Mouse (Mus musculus): ENCODE data around the gene Zfp382. TPM values are rescaled to one million over a fixed set of nuclear protein-coding genes. Genes with fewer than 3 reads are reported as not detected.

The Zfp382 gene
- total and polyA plus RNA-seq, 2 experiments from 2014 or later = 12.3 to 15.5 TPM

DNA sequence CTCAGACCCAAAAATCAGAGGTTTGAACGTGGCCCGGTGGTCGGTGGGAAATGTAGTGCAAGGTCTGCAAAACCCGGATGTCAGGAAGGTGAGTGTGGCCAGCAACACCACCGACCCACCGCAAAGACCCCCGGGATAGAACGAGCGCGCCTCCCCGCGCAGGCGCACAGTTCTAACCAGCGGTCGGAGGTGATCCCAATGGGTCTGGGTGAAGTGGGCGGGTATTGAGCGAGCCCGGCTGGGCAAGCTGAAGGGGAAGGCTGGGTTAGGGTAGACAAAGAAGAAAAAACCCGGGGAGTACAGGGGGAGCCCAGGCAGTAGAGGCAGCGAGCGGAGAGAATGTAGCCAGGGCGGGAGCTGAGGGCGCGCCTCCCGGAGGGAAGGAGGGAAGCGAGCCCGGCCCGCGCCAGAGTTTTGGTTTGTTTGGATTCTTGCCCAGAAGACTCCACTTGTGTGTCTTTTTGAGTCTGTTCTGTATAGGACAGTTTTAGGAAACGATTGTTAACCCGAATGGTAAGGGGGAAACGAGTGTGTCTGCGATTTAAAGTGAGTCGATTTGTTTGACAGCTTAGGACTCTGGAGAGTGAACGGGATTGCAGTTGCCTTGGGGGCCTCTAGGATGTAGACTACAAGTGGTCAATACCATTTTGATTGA, 21.9 kb downstream of the Zfp382 start:
- TF ChIP-seq CTCF (IDR thresholded peaks at IDR 0.05; ENCODE audit: low read depth) = 0 out of 2 replicates have a peak, but pooled peaks have one; percentile 14
- H3K9me3 ChIP-seq (ENCODE audit: low read length) = no peaks in the 10 kb centered on the region
- H3K27ac ChIP-seq (ENCODE audit: low read depth, low read length) = peak overlapping the region; percentile 70
- H3K4me2 ChIP-seq (ENCODE audit: low read depth) = peak overlapping the region; percentile 57
- ATAC-seq (peak; percentile 96), DNase-seq (peak; percentile 89)
- 3% methylated on average over 35 of the region's 35 CpGs for WGBS
- H3K4me3 ChIP-seq (ENCODE audit: low read depth, low read length) = peak overlapping the region; percentile 57
- H3K4me1 ChIP-seq (ENCODE audit: insufficient read depth) = no peaks in the 10 kb centered on the region; the same call in 1 of the 2 replicates
- H3K36me3 ChIP-seq (ENCODE audit: insufficient read depth) = peaks cover 2% of the 10 kb centered on the region; the same call in 1 of the 2 replicates
- no peaks in the 10 kb centered on the region for H3K27me3 ChIP-seq (ENCODE audit: insufficient read depth, low read length)
- peak overlapping the region; percentile 60 for H3K9ac ChIP-seq

- H3K27me3 ChIP-seq (ENCODE audit: insufficient read depth, low read length) = no peaks in the 10 kb centered on the region
- WGBS = 95% methylated on average over 5 of the region's 5 CpGs
- no peak for ATAC-seq
- no peak overlapping the region for H3K4me2 ChIP-seq (ENCODE audit: low read depth)
- H3K36me3 ChIP-seq (ENCODE audit: insufficient read depth) = no peaks in the 10 kb centered on the region; the same call in 1 of the 2 replicates
- no peaks in the 10 kb centered on the region; the same call in 1 of the 2 replicates for H3K4me1 ChIP-seq (ENCODE audit: insufficient read depth)
- H3K27ac ChIP-seq (ENCODE audit: low read depth, low read length) = no peak overlapping the region
- no peak overlapping the region for H3K4me3 ChIP-seq (ENCODE audit: low read depth, low read length)
- TF ChIP-seq CTCF (IDR thresholded peaks at IDR 0.05; ENCODE audit: low read depth) = no peak
- no peak overlapping the region for H3K9ac ChIP-seq
- DNase-seq = no peak
- H3K9me3 ChIP-seq (ENCODE audit: low read length) = peaks cover 23% of the 10 kb centered on the region
Measured at GRCm38 (mm10) chr7:30147011-30147410, 25.3 kb downstream of the Zfp382 start.

DNA sequence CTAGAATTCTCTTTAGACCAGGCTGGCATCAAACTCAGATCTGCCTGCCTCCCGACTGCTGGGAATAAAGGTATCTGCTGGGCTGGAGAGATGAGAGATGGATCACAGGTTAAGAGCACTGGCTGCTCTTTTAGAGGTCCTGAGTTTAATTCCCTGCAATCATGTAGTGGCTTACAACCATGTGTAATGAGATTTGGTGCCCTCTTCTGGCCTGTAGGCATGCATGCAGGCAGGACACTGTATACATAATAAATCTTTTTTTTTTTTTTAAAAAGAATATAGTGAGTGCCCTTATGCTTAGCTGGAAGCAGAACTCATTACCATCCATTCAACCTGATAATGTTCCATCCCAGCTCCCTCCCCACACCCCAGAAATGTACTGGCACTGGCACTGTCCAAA, 32.3 kb downstream of the Zfp382 start:
- Histone ChIP-seq H3K27ac (ENCODE audit: low read depth, low read length) (no peak overlapping the region), H3K27me3 (ENCODE audit: insufficient read depth, low read length) (no peaks in the 10 kb centered on the region), H3K9ac (no peak overlapping the region), H3K4me2 (ENCODE audit: low read depth) (no peak overlapping the region), H3K9me3 (ENCODE audit: low read length) (peaks cover 50% of the 10 kb centered on the region), H3K36me3 (ENCODE audit: insufficient read depth) (peaks cover 20% of the 10 kb centered on the region), H3K4me3 (ENCODE audit: low read depth, low read length) (no peak overlapping the region), H3K4me1 (ENCODE audit: insufficient read depth) (no peaks in the 10 kb centered on the region)
- no peak for DNase-seq
- no peak for ATAC-seq
- WGBS = 100% methylated on average over 1 of the region's 1 CpGs
- TF ChIP-seq CTCF (IDR thresholded peaks at IDR 0.05; ENCODE audit: low read depth) = no peak

DNA sequence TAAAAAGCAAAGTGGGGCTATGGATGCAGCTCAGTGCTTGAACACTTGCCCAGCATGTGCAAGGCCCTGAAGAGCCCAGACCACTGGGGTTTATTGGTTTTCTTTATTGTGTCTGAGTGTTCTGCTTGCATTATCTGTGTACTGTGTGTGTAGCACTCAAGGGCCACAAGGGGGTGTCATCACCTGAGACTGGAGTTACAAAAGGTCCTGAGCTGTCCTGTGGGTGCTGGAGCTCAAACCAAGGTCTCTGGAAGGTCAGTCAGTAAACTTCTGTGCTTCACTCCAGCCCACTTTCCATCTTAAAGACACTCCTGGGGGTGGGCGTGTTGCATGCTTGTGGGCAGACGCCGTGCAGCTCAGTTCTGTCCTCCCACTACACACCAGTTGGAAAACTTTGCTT, 33.8 kb downstream of the Zfp382 start:
- TF ChIP-seq CTCF (IDR thresholded peaks at IDR 0.05; ENCODE audit: low read depth) = no peak
- Histone ChIP-seq H3K9me3 (ENCODE audit: low read length) (peaks cover 37% of the 10 kb centered on the region), H3K36me3 (ENCODE audit: insufficient read depth) (peaks cover 32% of the 10 kb centered on the region)

GRCm38 (mm10) chr7:30163113-30163512, 41.4 kb downstream of the Zfp382 start:
- Histone ChIP-seq H3K9me3 (ENCODE audit: low read length) (peaks cover 23% of the 10 kb centered on the region), H3K9ac (no peak overlapping the region), H3K36me3 (ENCODE audit: insufficient read depth) (peaks cover 50% of the 10 kb centered on the region), H3K27me3 (ENCODE audit: insufficient read depth, low read length) (no peaks in the 10 kb centered on the region), H3K27ac (ENCODE audit: low read depth, low read length) (no peak overlapping the region), H3K4me3 (ENCODE audit: low read depth, low read length) (no peak overlapping the region), H3K4me2 (ENCODE audit: low read depth) (no peak overlapping the region), H3K4me1 (ENCODE audit: insufficient read depth) (no peaks in the 10 kb centered on the region)
- TF ChIP-seq CTCF (IDR thresholded peaks at IDR 0.05; ENCODE audit: low read depth) = no peak
- WGBS = 98% methylated on average over 5 of the region's 5 CpGs
- ATAC-seq (no peak), DNase-seq (no peak)

More for the DNA sequence above, 33.8 kb downstream of the Zfp382 start:
- no peak for ATAC-seq
- DNase-seq = no peak
- Histone ChIP-seq H3K27me3 (ENCODE audit: insufficient read depth, low read length) (no peaks in the 10 kb centered on the region), H3K4me1 (ENCODE audit: insufficient read depth) (no peaks in the 10 kb centered on the region), H3K27ac (ENCODE audit: low read depth, low read length) (no peak overlapping the region), H3K4me2 (ENCODE audit: low read depth) (no peak overlapping the region), H3K4me3 (ENCODE audit: low read depth, low read length) (no peak overlapping the region), H3K9ac (no peak overlapping the region)
- WGBS = 98% methylated on average over 3 of the region's 3 CpGs

DNA sequence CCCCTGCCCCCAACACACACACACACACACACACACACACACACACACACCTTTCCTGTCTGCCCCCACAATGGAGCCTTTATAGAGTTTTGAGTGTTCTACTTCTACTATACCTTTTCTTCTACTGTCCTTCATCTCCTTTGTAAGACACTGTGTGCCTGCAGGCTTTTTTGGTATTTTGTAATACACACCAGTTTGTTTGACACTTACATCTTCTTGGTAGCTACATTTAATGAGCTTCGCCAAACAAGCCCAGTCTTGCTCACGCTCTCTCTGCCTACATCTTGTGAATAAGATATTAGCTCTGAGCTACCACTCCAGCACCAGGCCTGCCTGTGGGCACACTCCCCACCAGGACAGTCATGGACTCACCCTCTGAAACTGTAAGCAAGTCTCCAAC, 43.0 kb downstream of the Zfp382 start:
- TF ChIP-seq CTCF (IDR thresholded peaks at IDR 0.05; ENCODE audit: low read depth) = no peak
- peaks cover 21% of the 10 kb centered on the region for H3K9me3 ChIP-seq (ENCODE audit: low read length)
- WGBS = 93% methylated on average over 2 of the region's 2 CpGs
- DNase-seq = no peak
- no peak overlapping the region for H3K9ac ChIP-seq
- H3K4me3 ChIP-seq (ENCODE audit: low read depth, low read length) = no peak overlapping the region
- H3K27ac ChIP-seq (ENCODE audit: low read depth, low read length) = no peak overlapping the region
- peaks cover 34% of the 10 kb centered on the region for H3K36me3 ChIP-seq (ENCODE audit: insufficient read depth)
- no peaks in the 10 kb centered on the region for H3K4me1 ChIP-seq (ENCODE audit: insufficient read depth)
- no peak for ATAC-seq
- H3K27me3 ChIP-seq (ENCODE audit: insufficient read depth, low read length) = no peaks in the 10 kb centered on the region
- no peak overlapping the region for H3K4me2 ChIP-seq (ENCODE audit: low read depth)

DNA sequence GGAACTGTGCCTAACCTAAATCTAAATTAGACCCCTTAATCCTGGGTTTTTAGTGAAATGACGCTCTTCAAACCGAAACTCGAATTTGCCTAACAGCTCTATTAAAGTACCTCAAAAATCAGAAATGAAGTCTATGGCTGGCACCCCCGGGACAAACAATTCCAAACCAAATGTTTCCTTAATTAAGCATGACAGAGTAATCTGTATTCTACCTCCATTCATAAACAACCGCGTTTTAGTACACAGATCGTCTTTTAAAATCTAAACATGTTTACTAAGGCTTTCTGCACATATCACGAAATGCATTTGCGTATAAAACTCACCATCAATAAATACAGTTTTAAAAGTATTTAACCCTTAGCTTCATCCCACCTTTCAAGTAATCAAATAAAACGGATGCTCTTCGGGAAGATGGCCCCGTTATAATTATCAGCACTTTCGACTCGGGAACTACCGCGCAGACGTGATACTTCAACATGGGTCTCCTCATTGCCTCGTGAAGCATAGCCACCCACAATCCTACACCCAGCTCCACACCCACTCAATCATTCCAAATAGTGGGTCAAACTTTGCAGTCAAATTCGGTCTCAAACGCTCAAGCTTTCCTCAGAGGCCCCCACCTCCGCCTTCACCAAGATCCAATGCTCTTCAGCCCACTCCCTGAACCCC, 47.3 kb downstream of the Zfp382 start:
- Histone ChIP-seq H3K27ac (ENCODE audit: low read depth, low read length) (peak overlapping the region; percentile 92), H3K27me3 (ENCODE audit: insufficient read depth, low read length) (no peaks in the 10 kb centered on the region), H3K36me3 (ENCODE audit: insufficient read depth) (peaks cover 13% of the 10 kb centered on the region), H3K4me2 (ENCODE audit: low read depth) (peak overlapping the region; percentile 54), H3K4me1 (ENCODE audit: insufficient read depth) (peaks cover 5% of the 10 kb centered on the region; the same call in 1 of the 2 replicates), H3K9me3 (ENCODE audit: low read length) (no peaks in the 10 kb centered on the region), H3K4me3 (ENCODE audit: low read depth, low read length) (peak overlapping the region; percentile 57), H3K9ac (peak overlapping the region; percentile 71)
- TF ChIP-seq CTCF (IDR thresholded peaks at IDR 0.05; ENCODE audit: low read depth) = no peak
- WGBS = 3% methylated on average over 21 of the region's 21 CpGs
- ATAC-seq (peak; percentile 50), DNase-seq (no peak)
